Mouse (Mus musculus) midbrain, embryonic 14.5 days (tissue): Measurements from ENCODE around the gene Gm27021. TPM values are rescaled to one million over a fixed set of nuclear protein-coding genes. Genes with fewer than 3 reads are reported as not detected.

ENCODE experiments used
- ATAC-seq: fragments of 200-750 bp; cut with Nextera tagmentation; 2 replicates; pipeline ENCODE4 v1.8.0; 2017; ENCODE audit warnings: moderate number of reproducible peaks, moderate library complexity; ENCODE audit not compliant: low FRiP score, low TSS enrichment
- DNase-seq: peaks from one replicate; pipeline ENCODE4 v3.0.0-alpha.2; 2015
- H3K27ac ChIP-seq: fragments of 300-500 bp; sonication (generic); replicated peaks from 2 replicates; pipeline ENCODE4 v1.5.1; 2014; ENCODE audit warnings: mild to moderate bottlenecking, low read depth, low read length, moderate library complexity
- H3K27me3 ChIP-seq: fragments of 300-500 bp; sonication (generic); 2 replicates; pipeline ENCODE4 v1.6.1; 2014; ENCODE audit warnings: low read length, control low read depth, mixed read lengths; ENCODE audit not compliant: control insufficient read depth, insufficient read depth
- H3K36me3 ChIP-seq: fragments of 300-500 bp; sonication (generic); 2 replicates; pipeline ENCODE4 v1.6.1; 2014; ENCODE audit warnings: low read length, control low read depth; ENCODE audit not compliant: control insufficient read depth, insufficient read depth
- H3K4me1 ChIP-seq: fragments of 300-500 bp; sonication (generic); 2 replicates; pipeline ENCODE4 v1.6.1; 2014; ENCODE audit warnings: mild to moderate bottlenecking, antibody characterized with exemption, low read length, control low read depth; ENCODE audit not compliant: control insufficient read depth, insufficient read depth
- H3K4me2 ChIP-seq: fragments of 300-500 bp; sonication (generic); 2 replicates; pipeline ENCODE4 v1.6.1; 2014; ENCODE audit warnings: mild to moderate bottlenecking, low read length, moderate library complexity
- H3K4me3 ChIP-seq: fragments of 300-500 bp; sonication (generic); replicated peaks from 2 replicates; pipeline ENCODE4 v1.5.1; 2014; ENCODE audit warnings: low read depth, low read length
- H3K9ac ChIP-seq: fragments of 300-500 bp; sonication (generic); replicated peaks from 2 replicates; pipeline ENCODE4 v1.6.1; 2014; ENCODE audit warnings: mild to moderate bottlenecking, low read length, moderate library complexity
- H3K9me3 ChIP-seq: fragments of 300-500 bp; sonication (generic); 2 replicates; pipeline ENCODE4 v1.6.1; 2016; ENCODE audit warnings: low read length, control low read depth, mixed read lengths; ENCODE audit not compliant: control insufficient read depth
- WGBS: fragments of 180-500 bp; shearing (Covaris S2); extraction: QIAGEN DNeasy Blood & Tissue Kit; methylation state at CpG from one replicate; pipeline ENCODE4 v1.1.7; 2014; 5-methylcytosine and 5-hydroxymethylcytosine counted together
- polyA plus RNA-seq: library from polyadenylated mRNA; unstranded; fragments of >200 nt; fragmentation: Nextera tagmentation; extraction: Ambion mirVana; gene quantifications from 2 replicates; pipeline ENCODE4 v1.2.1, GENCODE M21; 2014

Gm27021 gene
- polyA plus RNA-seq, 1 experiment from 2014 or later: 5.1 TPM

DNA sequence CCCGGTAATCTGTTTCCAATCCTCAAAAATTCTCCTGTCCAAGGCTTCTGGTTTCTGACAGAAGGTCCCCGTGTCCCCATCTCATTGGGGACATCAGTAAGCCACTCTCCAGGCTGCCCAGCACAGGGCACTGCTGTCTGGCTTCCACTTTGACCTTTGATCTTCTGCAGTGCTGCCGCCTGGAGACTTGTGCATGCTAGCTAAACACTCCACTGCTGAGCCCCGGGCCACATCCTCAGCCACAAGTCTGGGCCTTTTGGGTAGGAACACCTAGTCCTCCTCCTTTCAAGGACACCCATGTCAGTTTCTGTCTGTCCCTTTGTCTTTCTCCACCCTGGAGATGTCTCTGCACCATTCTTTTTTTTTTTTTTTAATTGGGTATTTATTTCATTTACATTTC is 25.1 kb upstream of the Gm27021 start:
- WGBS: 78% methylated on average over 4 of the region's 4 CpGs
- H3K9ac ChIP-seq: no peak overlapping the region
- no peak overlapping the region for H3K4me3 ChIP-seq
- no peaks in the 10 kb centered on the region for H3K9me3 ChIP-seq
- no peaks in the 10 kb centered on the region for H3K27me3 ChIP-seq
- no peak overlapping the region for H3K27ac ChIP-seq
- no peaks in the 10 kb centered on the region for H3K4me1 ChIP-seq
- no peak for ATAC-seq
- DNase-seq: no peak
- no peak overlapping the region for H3K4me2 ChIP-seq
- no peaks in the 10 kb centered on the region for H3K36me3 ChIP-seq

GRCm38 (mm10) chr8:120688511-120688910 is 20.6 kb upstream of the Gm27021 start:
- 87% methylated on average over 7 of the region's 7 CpGs for WGBS
- Histone ChIP-seq H3K4me3 (no peak overlapping the region), H3K27me3 (no peaks in the 10 kb centered on the region), H3K9me3 (no peaks in the 10 kb centered on the region), H3K36me3 (no peaks in the 10 kb centered on the region), H3K4me2 (no peak overlapping the region), H3K27ac (no peak overlapping the region), H3K4me1 (no peaks in the 10 kb centered on the region), H3K9ac (no peak overlapping the region)
- ATAC-seq (no peak), DNase-seq (no peak)

- DNase-seq (no peak), ATAC-seq (no peak)
- 73% methylated on average over 8 of the region's 8 CpGs for WGBS
- Histone ChIP-seq H3K27ac (no peak overlapping the region), H3K4me1 (no peaks in the 10 kb centered on the region), H3K4me2 (no peak overlapping the region), H3K9me3 (no peaks in the 10 kb centered on the region), H3K4me3 (no peak overlapping the region), H3K27me3 (no peaks in the 10 kb centered on the region), H3K36me3 (no peaks in the 10 kb centered on the region), H3K9ac (no peak overlapping the region)
Observed at GRCm38 (mm10) chr8:120687786-120688185, 19.9 kb upstream of the Gm27021 start.

DNA sequence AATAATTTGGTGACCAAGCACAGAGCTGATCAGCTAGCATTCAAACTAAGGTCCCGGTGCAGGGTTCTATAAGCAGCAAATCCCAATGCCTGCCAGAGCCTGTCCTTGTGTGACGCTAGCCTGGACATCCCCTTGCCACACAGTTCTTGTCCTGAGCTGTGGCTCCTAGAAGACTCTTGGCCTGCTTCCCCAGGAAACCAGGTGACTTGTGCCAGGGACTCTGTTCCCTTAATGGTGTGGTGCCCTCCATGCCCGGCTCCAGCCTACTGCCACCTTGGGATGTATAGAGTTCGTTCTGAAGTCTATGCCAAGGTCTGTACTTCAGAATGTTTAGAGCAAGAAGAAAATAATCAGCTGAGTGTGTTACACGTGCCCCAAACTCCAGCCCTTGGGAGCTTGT is 18.7 kb upstream of the Gm27021 start:
- Histone ChIP-seq H3K9ac (no peak overlapping the region), H3K27me3 (no peaks in the 10 kb centered on the region), H3K27ac (no peak overlapping the region), H3K4me1 (no peaks in the 10 kb centered on the region), H3K36me3 (no peaks in the 10 kb centered on the region), H3K4me3 (no peak overlapping the region), H3K9me3 (no peaks in the 10 kb centered on the region), H3K4me2 (no peak overlapping the region)
- DNase-seq (no peak), ATAC-seq (no peak)
- WGBS: 88% methylated on average over 5 of the region's 5 CpGs

- H3K4me2 ChIP-seq: no peak overlapping the region
- H3K27ac ChIP-seq: no peak overlapping the region
- H3K4me3 ChIP-seq: no peak overlapping the region
- no peaks in the 10 kb centered on the region for H3K27me3 ChIP-seq
- DNase-seq (no peak), ATAC-seq (no peak)
- no peaks in the 10 kb centered on the region for H3K36me3 ChIP-seq
- H3K9ac ChIP-seq: no peak overlapping the region
- WGBS: 90% methylated on average over 13 of the region's 13 CpGs
- no peaks in the 10 kb centered on the region for H3K9me3 ChIP-seq
- H3K4me1 ChIP-seq: no peaks in the 10 kb centered on the region
Observed at GRCm38 (mm10) chr8:120686051-120686450, 18.2 kb upstream of the Gm27021 start.

GRCm38 (mm10) chr8:120685591-120685990 is 17.7 kb upstream of the Gm27021 start:
- DNase-seq (no peak), ATAC-seq (no peak)
- no peaks in the 10 kb centered on the region for H3K4me1 ChIP-seq
- no peaks in the 10 kb centered on the region for H3K36me3 ChIP-seq
- H3K27me3 ChIP-seq: no peaks in the 10 kb centered on the region
- no peaks in the 10 kb centered on the region for H3K9me3 ChIP-seq
- H3K4me2 ChIP-seq: no peak overlapping the region
- no peak overlapping the region for H3K4me3 ChIP-seq
- H3K9ac ChIP-seq: no peak overlapping the region
- H3K27ac ChIP-seq: no peak overlapping the region
- WGBS: 80% methylated on average over 8 of the region's 8 CpGs

DNA sequence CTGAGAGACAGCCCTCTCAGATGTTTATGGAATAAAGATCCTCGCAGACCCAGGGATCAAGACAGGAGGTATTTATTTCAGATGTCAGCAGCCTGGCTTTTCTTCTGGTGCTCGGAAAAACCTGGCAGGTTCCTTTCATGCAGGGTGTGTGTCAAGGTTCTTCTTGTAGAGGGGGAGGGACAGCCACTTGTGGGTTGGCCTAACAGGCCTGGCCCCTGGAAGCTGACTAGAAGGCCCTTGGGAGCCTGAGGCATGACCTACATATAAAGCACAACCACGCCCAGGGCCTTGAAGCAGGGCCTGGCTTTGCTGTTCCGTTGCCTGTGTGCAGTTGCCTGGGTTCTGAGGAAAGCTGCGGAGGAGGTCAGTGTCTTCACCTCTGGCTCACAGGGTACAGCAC is 17.2 kb upstream of the Gm27021 start:
- no peak overlapping the region for H3K4me3 ChIP-seq
- H3K27me3 ChIP-seq: no peaks in the 10 kb centered on the region
- no peak overlapping the region for H3K9ac ChIP-seq
- H3K36me3 ChIP-seq: no peaks in the 10 kb centered on the region
- DNase-seq (no peak), ATAC-seq (no peak)
- no peak overlapping the region for H3K27ac ChIP-seq
- H3K9me3 ChIP-seq: no peaks in the 10 kb centered on the region
- H3K4me2 ChIP-seq: no peak overlapping the region
- 70% methylated on average over 5 of the region's 5 CpGs for WGBS
- H3K4me1 ChIP-seq: no peaks in the 10 kb centered on the region

DNA sequence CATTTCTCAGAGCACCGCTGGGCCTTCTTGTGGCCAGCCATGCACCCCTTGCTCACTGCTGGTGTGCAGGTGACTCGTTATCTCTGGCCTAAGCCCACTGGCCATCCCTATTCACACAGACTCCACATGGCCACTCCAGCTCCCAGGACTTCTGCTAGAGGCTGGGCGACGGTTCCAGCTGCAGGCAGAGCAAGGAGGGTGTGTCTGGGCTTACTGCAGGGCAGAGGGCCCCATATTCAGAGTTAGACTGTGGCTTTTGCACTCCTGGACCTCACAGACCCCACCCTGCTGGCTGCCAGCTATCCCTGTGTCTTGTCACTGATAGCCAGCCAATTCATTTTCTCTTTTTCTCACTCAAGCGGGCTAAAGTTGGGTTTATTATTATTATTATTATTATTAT is 16.2 kb upstream of the Gm27021 start:
- no peak overlapping the region for H3K4me2 ChIP-seq
- no peak overlapping the region for H3K27ac ChIP-seq

GRCm38 (mm10) chr8:120683602-120684001 is 15.7 kb upstream of the Gm27021 start:
- DNase-seq: peak; percentile 72
- no peak overlapping the region for H3K4me2 ChIP-seq
- ATAC-seq: no peak
- H3K27me3 ChIP-seq: no peaks in the 10 kb centered on the region
- no peak overlapping the region for H3K9ac ChIP-seq
- no peaks in the 10 kb centered on the region for H3K9me3 ChIP-seq
- H3K36me3 ChIP-seq: no peaks in the 10 kb centered on the region
- no peak overlapping the region for H3K4me3 ChIP-seq
- H3K4me1 ChIP-seq: no peaks in the 10 kb centered on the region
- 14% methylated on average over 10 of the region's 10 CpGs for WGBS
- no peak overlapping the region for H3K27ac ChIP-seq

More for the DNA sequence above, 16.2 kb upstream of the Gm27021 start:
- Histone ChIP-seq H3K36me3 (no peaks in the 10 kb centered on the region), H3K4me1 (no peaks in the 10 kb centered on the region), H3K9ac (no peak overlapping the region), H3K4me3 (no peak overlapping the region), H3K9me3 (no peaks in the 10 kb centered on the region), H3K27me3 (no peaks in the 10 kb centered on the region)
- DNase-seq (no peak), ATAC-seq (no peak)
- 57% methylated on average over 5 of the region's 5 CpGs for WGBS
